Mouse (Mus musculus) naive thymus-derived CD4-positive, alpha-beta T cell, adult 2 months (primary cell): ENCODE data around the gene Ssbp3.
A peak's percentile ranks its signal among the peaks of the same experiment; 100 is the strongest.

Experiments used
- DNase-seq: peaks from one replicate; pipeline ENCODE4 v3.0.0-alpha.2; 2011; ENCODE audit warnings: low read depth

Gene Ssbp3

DNA sequence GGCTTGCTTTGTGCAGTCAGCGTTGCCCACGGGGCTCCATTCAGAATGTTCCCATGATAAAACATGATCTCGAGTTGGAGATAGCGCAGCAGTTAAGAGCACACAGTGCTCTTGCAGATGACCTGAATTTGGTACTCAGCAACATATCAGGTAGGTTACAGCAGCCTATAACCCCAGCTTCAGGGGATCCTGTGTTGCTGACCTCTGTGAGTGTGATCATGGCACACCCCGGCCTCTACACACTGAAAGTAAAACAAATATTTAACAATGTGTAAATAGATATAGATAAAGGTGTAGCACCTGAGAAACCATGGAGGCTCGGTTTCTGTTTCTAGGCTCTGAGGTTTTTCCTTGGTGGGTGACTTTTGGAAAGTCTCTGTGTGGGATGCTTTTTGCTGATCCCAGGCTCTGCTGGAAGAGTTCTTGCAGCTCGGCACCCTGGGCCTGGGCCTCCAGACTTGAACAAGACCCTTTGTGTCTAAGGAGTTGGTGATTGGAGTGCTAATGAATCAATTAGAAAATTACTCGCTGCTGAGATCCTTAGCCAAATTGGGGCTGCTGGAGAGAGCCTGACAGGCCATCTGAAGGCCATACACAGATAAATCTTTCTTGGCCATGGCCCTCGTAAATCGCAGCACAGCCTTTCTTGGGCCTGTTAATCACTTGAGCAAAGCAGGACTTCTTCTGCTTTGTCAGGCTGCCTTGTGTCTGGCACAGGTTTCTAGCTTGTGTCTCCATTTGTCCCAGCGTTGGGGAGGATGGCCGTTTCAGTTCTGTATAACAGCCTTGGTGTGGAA is 49.2 kb downstream of the Ssbp3 start:
- DNase-seq, result no peak

DNA sequence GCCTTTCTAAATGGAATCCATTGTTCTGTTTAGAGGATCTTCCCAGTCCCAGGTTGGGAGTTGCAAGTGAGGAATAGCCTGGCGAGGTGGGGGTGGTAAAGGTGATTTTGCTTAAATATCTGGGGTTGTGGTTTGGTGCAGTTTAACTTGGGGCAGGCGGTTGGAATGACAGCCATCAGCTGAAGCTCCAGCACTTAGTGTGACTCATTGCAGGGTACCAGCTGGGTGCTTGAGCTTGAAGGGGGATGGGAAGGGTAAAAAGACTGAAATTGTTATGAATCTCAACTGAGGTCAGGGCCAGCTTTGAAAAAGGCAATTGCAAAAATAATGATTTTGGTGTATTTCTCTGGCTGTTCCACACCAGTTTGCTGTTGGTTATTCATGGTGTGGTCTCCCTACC is 50.0 kb downstream of the Ssbp3 start:
- no peak for DNase-seq

DNA sequence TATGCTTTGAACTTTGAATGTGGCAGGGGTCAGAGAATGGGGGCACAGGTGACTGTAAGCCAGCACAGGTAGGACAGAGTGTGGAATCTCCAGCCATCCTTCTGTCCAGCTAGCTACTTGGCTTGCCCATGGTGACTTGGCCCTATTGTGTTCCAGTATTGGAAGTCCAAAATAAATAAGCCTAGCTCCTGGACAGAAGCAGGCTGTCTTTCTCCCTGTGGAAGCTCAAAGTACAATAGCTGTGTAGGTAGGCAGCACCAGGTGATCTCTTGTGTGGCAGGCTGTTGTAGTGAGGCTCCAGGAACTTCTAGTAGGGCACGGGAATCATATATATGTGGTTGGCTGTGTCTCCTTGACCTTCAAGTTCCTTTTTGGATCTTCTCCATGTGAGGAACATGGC is 50.8 kb downstream of the Ssbp3 start:
- no peak for DNase-seq

DNA sequence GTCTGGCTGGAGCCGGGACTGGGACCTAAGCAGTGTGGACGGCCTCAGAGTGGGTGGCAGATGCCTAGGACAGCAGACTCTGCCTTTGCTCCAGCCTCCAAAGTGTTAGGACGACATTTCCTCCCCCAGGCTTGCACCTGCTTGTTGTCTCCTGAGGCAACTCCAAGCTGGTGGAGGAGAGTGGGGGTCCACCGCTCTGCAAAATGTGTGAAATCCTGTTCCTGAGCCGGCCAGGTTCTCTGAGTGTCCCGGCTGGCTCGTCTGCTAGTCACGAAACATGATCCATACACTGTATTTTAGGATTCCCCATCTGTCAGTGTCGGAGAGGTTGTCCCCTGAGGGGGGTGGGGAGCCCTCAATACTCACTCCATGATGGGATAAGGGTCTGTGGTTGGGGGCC is 53.9 kb downstream of the Ssbp3 start:
- DNase-seq, result no peak

DNA sequence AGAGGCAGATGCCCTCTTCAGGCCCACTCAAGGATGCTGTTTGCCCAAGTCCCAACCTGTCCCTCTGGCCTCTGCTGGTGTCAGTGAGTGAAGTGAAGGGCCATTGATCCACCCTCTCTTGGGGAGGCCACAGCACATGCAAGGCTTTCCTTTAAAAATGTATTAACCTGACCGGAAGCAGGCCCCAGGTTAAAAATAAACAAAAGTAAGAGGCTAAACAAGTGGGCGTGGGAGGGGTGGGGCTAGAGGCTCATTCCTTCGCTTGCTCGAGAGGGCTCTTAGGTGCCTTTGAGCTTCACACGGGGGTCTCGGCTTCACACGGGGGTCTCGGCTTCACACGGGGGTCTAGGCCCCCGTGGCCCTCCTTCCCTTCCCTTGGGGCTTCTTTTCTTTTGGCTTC is 54.5 kb downstream of the Ssbp3 start:
- DNase-seq, result no peak

DNA sequence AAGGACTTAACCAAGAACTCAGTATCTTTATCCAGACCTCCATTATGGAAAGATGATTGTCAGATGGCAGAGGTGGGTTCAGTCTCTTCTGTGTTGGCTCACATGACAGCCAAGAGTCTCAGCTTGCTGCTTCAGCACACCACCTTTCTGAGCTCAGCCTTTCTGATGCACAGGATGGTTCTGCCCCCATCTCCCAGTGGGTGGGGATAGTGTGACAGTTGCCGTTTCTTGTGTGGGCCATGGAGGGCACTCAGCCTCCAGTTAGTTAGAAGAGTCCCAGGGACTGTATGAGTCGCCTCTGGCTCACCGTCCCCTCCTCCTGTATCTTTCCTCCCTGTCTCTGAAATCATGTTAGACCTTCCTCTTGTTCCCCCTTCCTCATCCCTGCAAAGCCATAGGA is 55.9 kb downstream of the Ssbp3 start:
- no peak for DNase-seq

DNA sequence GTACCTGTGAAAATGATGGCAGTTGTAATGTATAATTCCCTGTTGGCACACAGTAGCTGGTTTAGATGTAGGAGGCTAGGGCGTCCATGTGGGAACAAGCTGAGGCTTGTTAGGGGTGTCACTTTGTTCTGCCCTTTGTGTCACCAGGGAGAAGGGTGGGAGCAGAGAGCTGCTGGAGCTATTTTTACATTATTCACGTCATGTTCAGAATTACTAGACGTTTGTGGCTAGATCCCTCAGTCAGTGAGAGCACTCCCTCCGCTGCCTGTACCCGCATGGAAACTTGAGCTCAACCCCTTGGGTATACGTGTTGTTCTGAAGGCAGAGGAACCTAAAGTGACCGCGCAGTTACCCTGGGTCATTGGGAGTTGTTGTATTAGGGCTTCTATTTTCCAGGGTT is 58.4 kb downstream of the Ssbp3 start:
- DNase-seq, result no peak

DNA sequence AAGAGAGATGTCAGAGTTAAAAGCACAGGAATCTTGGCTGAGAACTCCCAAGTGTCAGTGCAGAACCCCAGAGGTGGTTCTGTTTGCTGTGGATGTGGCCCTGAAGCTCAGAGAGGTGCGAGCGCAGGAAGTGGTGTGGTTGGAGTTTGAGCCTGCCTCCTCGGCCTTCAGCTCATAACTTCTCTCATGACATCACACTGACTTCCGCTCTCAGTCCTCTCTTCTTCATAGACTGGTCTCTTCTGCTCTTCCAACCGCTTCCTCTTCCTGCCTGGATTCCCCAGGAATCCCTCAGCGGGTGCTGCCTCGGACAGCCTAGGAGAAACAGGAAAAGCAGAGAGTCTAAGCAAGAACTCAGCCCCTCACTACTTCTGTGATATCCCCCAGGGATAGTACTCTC is 60.3 kb downstream of the Ssbp3 start:
- DNase-seq, result peak; percentile 71

DNA sequence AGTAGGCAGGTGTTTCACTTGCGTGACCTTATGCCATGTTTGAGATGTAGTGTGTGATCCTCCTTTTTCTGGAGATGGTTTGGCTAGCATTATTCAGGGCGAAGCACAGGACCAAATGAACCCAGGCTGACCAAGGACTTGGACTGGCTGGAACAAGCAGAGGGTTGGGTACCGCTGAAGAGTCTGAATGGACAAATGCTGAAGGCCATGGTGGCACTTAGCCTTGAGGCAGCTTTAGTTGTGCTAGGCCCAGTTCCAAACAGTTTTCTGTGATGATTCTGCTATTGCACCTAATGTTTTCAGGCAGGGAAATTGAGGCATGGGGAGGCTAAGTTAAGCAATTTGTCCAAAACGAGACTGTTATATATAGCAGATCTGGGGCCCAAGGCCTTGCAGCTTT is 61.6 kb downstream of the Ssbp3 start:
- DNase-seq, result no peak

DNA sequence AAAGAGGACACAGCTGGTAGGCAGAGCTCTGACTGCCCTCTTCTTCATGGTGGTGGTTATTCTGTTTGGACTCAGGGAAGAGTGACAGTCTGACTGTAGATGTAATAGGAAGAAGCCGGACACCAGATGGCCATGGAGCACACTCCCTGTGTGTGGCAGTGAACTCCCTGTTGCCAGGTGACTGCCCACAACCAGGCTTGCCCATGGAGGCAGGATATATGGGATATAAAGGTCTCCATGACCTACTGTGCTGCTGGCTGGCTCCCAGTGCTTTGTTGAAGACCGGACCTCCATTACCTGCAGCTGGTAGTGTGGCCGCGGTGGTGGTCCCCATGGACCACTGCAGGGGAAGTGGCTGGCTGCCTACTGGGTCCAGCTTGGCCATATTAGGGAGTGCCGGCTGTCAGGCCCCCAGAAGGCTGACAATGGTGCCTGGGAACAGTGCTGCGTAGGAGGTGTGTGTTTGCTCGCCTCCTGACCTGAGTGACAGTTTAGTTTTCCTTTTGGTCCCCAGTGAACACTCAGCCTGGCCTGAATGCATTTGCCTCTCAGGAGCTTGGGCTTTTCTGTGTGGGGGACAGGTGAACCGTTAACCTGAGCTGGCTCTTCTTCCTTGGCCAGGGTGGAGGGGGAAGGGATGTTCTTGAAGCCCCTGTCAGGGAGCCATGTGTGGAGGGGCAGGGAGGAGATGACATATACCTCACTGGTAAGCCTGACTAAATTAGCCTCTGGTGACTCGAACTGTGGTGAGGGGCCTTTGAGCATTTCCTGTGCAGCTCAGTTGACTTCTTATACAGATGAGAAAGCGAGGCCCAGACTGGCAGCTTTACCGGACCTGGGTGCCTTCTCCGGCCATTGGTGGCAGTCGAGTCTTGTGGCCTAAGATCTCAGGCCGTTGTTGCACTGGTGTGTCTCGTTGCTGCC is 62.2 kb downstream of the Ssbp3 start:
- DNase-seq, result no peak

DNA sequence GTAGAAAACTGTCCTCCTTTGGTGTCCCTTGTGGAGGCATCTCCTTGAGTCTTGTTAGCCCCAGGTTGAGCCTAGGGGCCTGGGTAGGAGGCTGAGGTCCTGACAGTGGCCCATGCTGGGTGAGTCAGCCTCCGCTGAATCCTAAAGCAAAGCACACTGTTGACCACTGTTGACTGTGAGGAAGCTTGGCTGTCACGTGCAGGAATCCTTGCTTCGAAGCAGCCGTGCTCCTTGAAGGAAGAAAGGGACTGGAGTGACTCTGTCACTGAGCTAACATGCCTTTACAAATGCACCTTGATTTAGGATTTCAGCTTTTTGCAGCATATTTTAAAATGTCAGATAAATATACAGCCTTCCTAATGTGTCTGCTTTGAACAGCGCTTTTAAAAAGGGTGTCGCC is 64.8 kb downstream of the Ssbp3 start:
- DNase-seq, result no peak

DNA sequence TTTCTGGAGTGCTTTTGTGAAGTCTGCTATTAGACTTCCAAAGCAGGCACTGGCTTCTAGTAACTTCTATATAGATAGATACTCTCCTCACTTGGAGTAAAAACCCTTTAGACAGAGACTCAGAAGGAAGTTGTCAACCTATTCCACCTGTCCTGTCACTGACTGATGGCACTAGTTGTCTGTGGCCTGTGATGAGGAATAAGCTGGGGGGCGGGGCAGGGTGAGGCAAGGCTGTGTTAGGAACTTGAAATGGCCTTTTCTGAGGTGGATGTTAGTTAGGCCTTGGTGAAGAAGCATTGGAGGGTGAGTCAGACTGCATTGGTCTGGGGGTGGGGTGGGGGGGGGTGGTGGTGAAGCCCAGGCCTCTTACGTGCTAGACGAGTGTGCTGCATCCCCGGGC is 65.4 kb downstream of the Ssbp3 start:
- no peak for DNase-seq

DNA sequence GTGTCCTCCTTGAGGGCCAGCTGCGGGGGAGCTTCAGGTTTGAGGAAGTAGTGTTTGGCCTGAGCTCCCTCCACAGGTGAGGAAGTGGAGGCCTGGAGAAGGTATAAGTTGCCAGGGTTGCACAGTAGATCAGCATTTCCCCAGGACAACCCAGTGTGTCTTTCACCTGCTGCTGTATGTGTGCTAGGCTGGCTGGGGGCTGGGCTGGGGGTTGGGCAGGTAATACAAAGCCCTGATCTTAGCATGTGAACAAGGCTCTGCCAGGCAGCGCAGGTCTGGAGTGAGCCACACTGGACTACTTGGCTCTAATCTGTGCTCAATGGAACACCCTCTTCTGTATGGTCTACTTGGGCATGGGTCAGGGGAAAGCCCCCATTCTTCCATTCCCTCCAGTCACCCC is 66.1 kb downstream of the Ssbp3 start:
- DNase-seq, result no peak

DNA sequence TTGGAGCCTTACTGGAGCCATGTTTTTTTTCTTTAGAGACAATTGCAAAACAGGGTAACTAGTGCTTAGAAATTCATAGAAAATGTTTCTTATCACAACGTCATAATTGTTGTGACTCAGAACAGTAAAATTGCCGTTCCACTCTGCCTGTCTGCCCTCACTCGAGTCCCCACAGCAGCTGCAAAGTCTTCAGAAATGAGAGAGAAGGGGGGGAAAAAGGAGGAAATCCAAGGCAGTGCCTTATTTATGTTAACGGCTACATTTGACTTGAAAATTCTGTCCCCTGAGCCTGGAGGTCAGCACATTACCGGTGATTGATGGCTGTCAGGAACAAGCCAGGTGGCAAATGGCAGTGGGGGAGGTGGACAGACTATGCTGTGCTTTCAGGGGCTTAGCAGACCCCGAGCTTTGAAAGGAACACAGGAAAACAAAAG is 66.7 kb downstream of the Ssbp3 start:
- DNase-seq, result no peak

DNA sequence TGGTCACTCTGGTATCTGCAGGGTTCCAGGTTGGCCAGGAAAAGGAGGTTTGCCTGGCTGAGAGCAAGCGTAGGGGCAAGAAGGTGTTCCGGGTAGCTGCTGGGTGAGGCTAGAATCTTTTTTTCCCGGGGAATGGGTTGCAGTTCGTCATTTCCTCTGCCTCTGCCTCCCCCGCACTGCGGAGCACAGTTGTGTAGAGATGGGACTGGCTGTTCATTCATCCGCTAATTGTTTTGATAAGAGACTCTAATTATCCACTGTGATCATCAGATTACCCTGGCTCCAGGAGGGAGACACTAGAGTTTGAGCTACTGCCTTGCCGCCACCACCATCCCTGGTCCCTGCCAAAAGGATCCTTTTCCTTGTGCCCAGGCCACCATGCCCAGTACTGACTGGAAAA is 67.9 kb downstream of the Ssbp3 start:
- no peak for DNase-seq

DNA sequence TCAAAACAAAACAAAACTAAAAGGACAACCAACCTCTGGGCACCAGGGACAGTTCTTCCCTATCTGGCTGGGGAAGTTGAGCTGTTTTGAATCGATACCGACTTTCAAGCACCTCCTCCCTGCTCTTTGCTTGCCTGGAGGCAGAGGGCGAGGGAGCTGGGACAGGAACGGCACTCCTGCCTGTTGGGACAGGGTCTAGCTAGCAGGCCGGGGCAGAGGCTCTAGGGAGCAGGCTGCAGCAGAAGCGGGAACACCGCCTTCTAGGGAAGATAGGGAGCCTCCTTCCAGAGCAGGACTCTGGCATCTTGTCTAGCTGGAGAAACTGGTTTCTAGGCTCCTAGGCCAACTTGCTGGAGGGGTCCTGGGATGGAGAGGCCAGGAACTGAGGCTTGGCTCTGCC is 70.2 kb downstream of the Ssbp3 start:
- DNase-seq, result no peak

DNA sequence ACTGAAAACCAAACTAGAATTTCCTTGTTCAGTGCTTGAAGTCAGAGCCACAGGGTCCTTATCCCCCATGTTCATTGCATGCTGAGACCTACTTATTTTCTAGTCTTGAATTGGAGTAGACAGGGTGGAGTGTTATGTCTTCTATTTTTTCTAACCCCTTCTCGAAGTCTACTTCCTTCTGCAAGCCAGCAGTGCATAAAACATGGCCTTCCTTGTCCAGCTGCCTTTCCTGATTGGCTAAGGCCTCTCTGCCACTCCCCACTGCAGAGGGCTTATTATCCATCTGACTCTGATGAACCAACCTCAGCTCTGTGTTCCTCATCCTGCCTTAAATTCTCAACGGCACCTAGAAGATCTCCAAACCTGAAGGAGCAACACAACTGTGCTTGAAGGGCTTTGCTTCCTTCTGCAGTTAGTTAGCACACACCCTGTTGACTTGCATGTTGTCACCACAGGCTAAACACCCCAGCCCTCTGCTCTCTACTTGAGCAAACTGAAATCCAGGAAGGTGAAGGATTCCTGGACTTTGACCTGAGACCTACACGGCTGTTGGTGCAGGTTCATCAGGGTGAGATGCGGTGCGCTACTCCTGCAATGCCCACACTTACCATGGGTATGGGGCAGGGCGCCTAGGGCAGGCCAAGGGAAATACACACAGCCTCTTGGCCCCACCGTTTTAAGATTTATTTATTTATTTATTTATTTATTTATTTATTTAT is 71.0 kb downstream of the Ssbp3 start:
- DNase-seq, result no peak

DNA sequence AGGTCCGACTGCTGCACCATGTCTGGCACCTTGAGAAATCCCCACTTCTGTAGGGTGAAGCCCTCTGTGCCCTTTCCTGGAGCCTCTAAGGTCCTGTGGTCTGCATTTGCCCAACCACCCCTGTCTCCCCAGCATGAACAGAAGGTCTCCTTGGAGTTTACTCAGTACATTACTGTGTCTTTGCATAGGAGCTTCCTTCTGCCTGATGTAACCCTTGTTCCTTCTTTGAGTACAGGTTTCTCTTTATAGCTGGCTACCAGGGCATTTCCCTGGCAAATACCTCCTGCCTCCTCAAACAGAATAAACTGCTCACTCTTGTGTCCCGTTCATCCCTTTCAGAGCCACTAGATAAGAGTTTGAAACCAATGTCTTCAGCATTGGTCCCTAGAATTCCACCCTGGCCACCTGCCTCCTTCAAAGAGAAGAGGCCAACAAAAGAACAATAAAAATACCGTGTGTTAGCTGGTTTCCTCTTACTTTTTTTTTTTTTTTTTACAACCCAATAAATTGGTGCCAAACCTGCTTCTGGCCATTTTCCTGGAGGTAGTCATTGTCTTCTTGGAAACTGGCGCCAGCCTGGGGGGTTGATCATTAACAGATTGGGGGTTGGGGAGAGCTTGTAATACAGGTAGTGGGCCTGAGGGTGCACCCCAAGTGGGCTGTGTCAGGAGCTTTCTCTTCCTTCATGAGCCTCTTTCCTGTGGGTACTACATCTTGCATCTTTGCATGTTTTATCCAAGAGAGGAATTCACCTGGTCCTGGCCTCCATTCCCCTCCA is 72.0 kb downstream of the Ssbp3 start:
- DNase-seq, result no peak

DNA sequence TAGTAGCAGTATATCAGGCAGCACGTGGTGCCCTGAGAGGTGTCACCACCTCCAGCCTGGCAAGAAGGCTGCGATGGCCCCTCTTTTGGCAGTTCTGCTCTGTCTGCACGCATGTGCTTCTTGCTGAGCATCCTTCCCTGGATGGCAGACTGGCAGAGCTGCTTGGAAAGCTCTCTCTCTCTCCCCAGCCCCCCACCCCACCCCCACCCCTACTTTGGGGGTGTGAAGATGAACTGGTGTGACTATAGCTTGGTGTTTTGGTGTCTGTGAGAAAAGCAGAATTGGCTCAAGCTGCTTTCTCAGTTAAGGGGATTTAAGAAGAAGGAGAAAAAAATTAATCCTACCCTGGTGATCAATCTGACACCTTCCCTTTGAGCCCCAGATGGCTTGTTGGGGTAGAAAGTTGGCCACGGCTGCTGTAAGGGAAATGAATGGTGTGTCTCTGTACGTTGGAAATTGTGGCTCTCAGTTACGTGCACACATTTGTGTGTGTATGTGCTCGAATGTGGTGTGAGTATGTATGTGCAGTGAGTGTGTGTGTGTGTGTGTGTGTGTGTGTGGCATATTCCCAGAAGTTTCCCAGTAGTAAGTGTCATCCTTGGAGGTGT is 73.5 kb downstream of the Ssbp3 start:
- DNase-seq, result no peak

DNA sequence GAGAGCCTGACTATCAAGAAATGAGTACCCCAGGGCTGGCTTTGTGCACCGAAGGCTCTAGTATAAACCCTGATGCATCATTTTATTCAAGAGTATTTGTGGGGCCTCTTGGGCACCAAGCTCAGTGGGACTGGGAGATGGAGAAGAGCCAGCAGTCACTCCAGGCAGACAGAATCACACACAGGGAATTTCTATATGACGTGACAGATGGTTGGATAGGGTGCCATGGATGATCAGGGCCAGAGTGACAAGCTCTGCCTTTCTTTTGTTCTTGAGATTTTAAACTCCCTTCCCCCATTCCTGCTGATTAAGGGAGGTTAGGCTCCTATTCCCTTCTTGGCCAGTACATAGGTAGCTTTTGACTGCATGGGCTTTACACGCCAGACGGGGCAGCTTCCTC is 74.8 kb downstream of the Ssbp3 start:
- no peak for DNase-seq
